Mouse (Mus musculus): Measurements from ENCODE around the gene Dnajc1. TPM values are rescaled to one million over a fixed set of nuclear protein-coding genes. Genes with fewer than 3 reads are reported as not detected.

Gene Dnajc1
- total and polyA plus RNA-seq, 3 experiments: 9.3 to 86.1 (median 14.3) TPM

DNA sequence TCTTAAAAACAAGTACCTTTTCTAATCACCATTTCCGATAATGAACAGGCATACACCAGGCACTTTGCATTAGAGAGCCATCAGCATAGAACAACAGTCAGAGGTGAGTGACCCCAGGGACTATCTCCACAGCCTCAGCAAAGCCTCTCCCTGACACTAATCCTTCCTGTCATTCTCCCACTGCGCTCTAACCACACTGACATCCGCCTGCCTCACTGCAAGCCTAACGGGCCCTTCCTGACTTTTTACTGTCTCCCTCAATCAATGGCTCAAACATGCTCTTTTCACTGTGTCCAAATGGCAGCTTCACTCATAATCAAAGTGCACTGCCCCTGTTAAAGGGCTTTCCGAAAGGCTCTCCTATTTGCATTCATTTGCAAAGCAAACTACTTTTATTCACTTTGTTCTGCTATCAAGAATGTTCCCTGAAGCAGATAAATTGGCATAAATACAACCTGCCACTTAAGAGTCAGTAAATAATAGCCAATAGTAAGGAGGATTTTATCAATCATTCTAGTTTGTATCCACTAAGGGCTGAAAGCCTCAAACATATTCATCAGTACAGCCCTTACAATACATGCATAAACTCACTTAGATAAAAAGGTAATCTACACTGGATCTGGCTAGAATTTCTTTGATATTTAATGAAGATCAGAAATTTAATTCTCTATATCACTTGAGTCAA, 159.6 kb downstream of the Dnajc1 start:
- Histone ChIP-seq H3K9ac (ENCODE audit: control insufficient read depth, low read depth, low read length, poor library complexity, severe bottlenecking) (no peak overlapping the region), H3K36me3 (ENCODE audit: control insufficient read depth in 1 of 2, insufficient read depth in 2 of 2, low read length in 2 of 2) (no peaks in the 10 kb centered on the region), H3K4me3 (ENCODE audit: control insufficient read depth in 1 of 2, insufficient read depth in 1 of 2, low read depth in 2 of 2, low read length in 2 of 2) (no peak overlapping the region), H3K4me1 (ENCODE audit: control insufficient read depth in 1 of 2, insufficient read depth in 2 of 2, low read length in 2 of 2) (peaks cover 0 to 6% of the 10 kb centered on the region in 2 experiments; a peak in 1 of 4 replicates), H3K9me3 (replicated peaks; ENCODE audit: insufficient read depth, low read length) (no peaks in the 10 kb centered on the region), H3K27ac (ENCODE audit: control insufficient read depth, low read depth, low read length) (no peak overlapping the region), H3K79me2 (ENCODE audit: control insufficient read depth, insufficient read depth, low read length, poor library complexity) (no peaks in the 10 kb centered on the region), H3K27me3 (ENCODE audit: control insufficient read depth in 1 of 2, insufficient read depth in 2 of 2, low read length in 2 of 2) (no peaks in the 10 kb centered on the region)
- DNase-seq (ENCODE audit: low read depth, low spot score): no peak
- TF ChIP-seq SIN3A (IDR thresholded peaks at IDR 0.05; ENCODE audit: low read length): no peak
- TF ChIP-seq SMC3 (IDR thresholded peaks at IDR 0.05; ENCODE audit: low read depth, low read length): no peak
- no peak for TF ChIP-seq RAD21 (IDR thresholded peaks at IDR 0.05; ENCODE audit: low read depth, low read length)
- no peak for TF ChIP-seq MYC (IDR thresholded peaks at IDR 0.05; ENCODE audit: low read depth, low read length)
- TF ChIP-seq CTCF (IDR thresholded peaks at IDR 0.05 in 2 of 3, conservative IDR thresholded peaks at IDR 0.05 in 1 of 3; ENCODE audit: control insufficient read depth in 1 of 3, insufficient read depth in 1 of 3, low read depth in 2 of 3, low read length in 3 of 3, poor library complexity in 1 of 3, severe bottlenecking in 1 of 3): no peak
- no peak for TF ChIP-seq NELFE (IDR thresholded peaks at IDR 0.05; ENCODE audit: low read depth, low read length)
- no peak for TF ChIP-seq UBTF (IDR thresholded peaks at IDR 0.05; ENCODE audit: borderline replicate concordance, insufficient read depth, low read depth, low read length)
- no peak for TF ChIP-seq GATA1 (IDR thresholded peaks at IDR 0.05; ENCODE audit: low read depth, low read length)
- TF ChIP-seq ETS1 (IDR thresholded peaks at IDR 0.05; ENCODE audit: low read depth, low read length): no peak
- TF ChIP-seq NRF1 (IDR thresholded peaks at IDR 0.05; ENCODE audit: insufficient read depth, low read depth, low read length, poor library complexity, severe bottlenecking): no peak
- no peak for TF ChIP-seq JUND (IDR thresholded peaks at IDR 0.05; ENCODE audit: low read depth, low read length)
- no peak for TF ChIP-seq GABPA (IDR thresholded peaks at IDR 0.05; ENCODE audit: low read depth, low read length)
- TF ChIP-seq MAZ (IDR thresholded peaks at IDR 0.05; ENCODE audit: low read depth, low read length): no peak

DNA sequence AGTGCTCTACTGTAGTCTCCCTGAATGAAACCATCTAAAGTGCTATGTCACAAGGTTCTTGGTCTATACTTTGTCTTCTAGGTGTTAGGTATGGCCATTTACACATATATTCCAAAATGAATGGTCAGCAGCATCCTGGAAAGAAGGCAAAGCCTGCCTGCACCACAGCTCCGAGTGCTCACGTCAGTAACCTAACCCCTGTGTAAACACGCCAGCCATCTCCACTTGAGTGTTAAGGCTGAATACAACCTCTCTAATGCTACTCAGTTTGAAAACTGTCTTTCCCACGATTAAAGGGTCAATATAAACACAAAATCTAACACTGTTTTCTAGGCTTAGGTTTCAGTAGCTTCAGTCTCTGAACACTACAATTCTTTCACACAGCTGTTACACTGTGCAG, 161.5 kb downstream of the Dnajc1 start:
- Histone ChIP-seq H3K4me3 (ENCODE audit: control insufficient read depth in 1 of 2, insufficient read depth in 1 of 2, low read depth in 2 of 2, low read length in 2 of 2) (no peak overlapping the region), H3K9me3 (replicated peaks; ENCODE audit: insufficient read depth, low read length) (no peaks in the 10 kb centered on the region), H3K36me3 (ENCODE audit: control insufficient read depth in 1 of 2, insufficient read depth in 2 of 2, low read length in 2 of 2) (no peaks in the 10 kb centered on the region), H3K27ac (ENCODE audit: control insufficient read depth, low read depth, low read length) (no peak overlapping the region), H3K27me3 (ENCODE audit: control insufficient read depth in 1 of 2, insufficient read depth in 2 of 2, low read length in 2 of 2) (no peaks in the 10 kb centered on the region), H3K9ac (ENCODE audit: control insufficient read depth, low read depth, low read length, poor library complexity, severe bottlenecking) (no peak overlapping the region), H3K4me1 (ENCODE audit: control insufficient read depth in 1 of 2, insufficient read depth in 2 of 2, low read length in 2 of 2) (peaks cover 0 to 6% of the 10 kb centered on the region in 2 experiments; a peak in 1 of 4 replicates), H3K79me2 (ENCODE audit: control insufficient read depth, insufficient read depth, low read length, poor library complexity) (no peaks in the 10 kb centered on the region)
- TF ChIP-seq MYC (IDR thresholded peaks at IDR 0.05; ENCODE audit: low read depth, low read length): no peak
- TF ChIP-seq GABPA (IDR thresholded peaks at IDR 0.05; ENCODE audit: low read depth, low read length): no peak
- TF ChIP-seq MYB (IDR thresholded peaks at IDR 0.05; ENCODE audit: low read depth, low read length): no peak
- TF ChIP-seq ZMIZ1 (IDR thresholded peaks at IDR 0.05; ENCODE audit: low read depth, low read length): no peak
- TF ChIP-seq RAD21 (IDR thresholded peaks at IDR 0.05; ENCODE audit: low read depth, low read length): no peak
- TF ChIP-seq MAZ (IDR thresholded peaks at IDR 0.05; ENCODE audit: low read depth, low read length): no peak
- DNase-seq (ENCODE audit: low read depth, low spot score): no peak

Measured in MEL (cell line).